Mouse (Mus musculus): ENCODE data around the gene Tpcn2.

Gene Tpcn2

GRCm38 (mm10) chr7:145298666-145299490 is 15.1 kb upstream of the Tpcn2 start:
- no peak for DNase-seq

- peak; percentile 68 for DNase-seq
Measured at GRCm38 (mm10) chr7:145293859-145294258, 10.0 kb upstream of the Tpcn2 start.

GRCm38 (mm10) chr7:145292726-145293125 is 8.9 kb upstream of the Tpcn2 start:
- DNase-seq: no peak

- DNase-seq: no peak
Measured at GRCm38 (mm10) chr7:145291847-145292246, 8.0 kb upstream of the Tpcn2 start.

GRCm38 (mm10) chr7:145289302-145289701 is 5.5 kb upstream of the Tpcn2 start:
- DNase-seq: peak; percentile 21

- DNase-seq: no peak
Measured at GRCm38 (mm10) chr7:145287410-145287809, 3.6 kb upstream of the Tpcn2 start.

- no peak for DNase-seq
Measured at GRCm38 (mm10) chr7:145285476-145285875, 1.7 kb upstream of the Tpcn2 start.

- no peak for DNase-seq
Measured at GRCm38 (mm10) chr7:145284293-145284692, 482 bp upstream of the Tpcn2 start.

- DNase-seq: no peak
Measured at GRCm38 (mm10) chr7:145283041-145283440, 770 bp downstream of the Tpcn2 start.

- DNase-seq: no peak
Measured at GRCm38 (mm10) chr7:145281396-145281795, 2.4 kb downstream of the Tpcn2 start.

- no peak for DNase-seq
Measured at GRCm38 (mm10) chr7:145275488-145275887, 8.3 kb downstream of the Tpcn2 start.

GRCm38 (mm10) chr7:145270955-145271354 is 12.9 kb downstream of the Tpcn2 start:
- DNase-seq: no peak

- no peak for DNase-seq
Measured at GRCm38 (mm10) chr7:145268890-145269289, 14.9 kb downstream of the Tpcn2 start.

- no peak for DNase-seq
Measured at GRCm38 (mm10) chr7:145266011-145266410, 17.8 kb downstream of the Tpcn2 start.

GRCm38 (mm10) chr7:145264202-145264601 is 19.6 kb downstream of the Tpcn2 start:
- no peak for DNase-seq

- no peak for DNase-seq
Measured at GRCm38 (mm10) chr7:145256092-145256491, 27.7 kb downstream of the Tpcn2 start.

- DNase-seq: no peak
Measured at GRCm38 (mm10) chr7:145253986-145254630, 29.7 kb downstream of the Tpcn2 start.

- peak; percentile 90 for DNase-seq
Measured at GRCm38 (mm10) chr7:145252715-145253476, 30.9 kb downstream of the Tpcn2 start.

- DNase-seq: no peak
Measured at GRCm38 (mm10) chr7:145250225-145250624, 33.6 kb downstream of the Tpcn2 start.

- DNase-seq: no peak
Measured at GRCm38 (mm10) chr7:145248911-145249310, 34.9 kb downstream of the Tpcn2 start.

GRCm38 (mm10) chr7:145242851-145243712 is 40.7 kb downstream of the Tpcn2 start:
- peak; percentile 89 for DNase-seq

GRCm38 (mm10) chr7:145242028-145242427 is 41.8 kb downstream of the Tpcn2 start:
- no peak for DNase-seq

GRCm38 (mm10) chr7:145240929-145241328 is 42.9 kb downstream of the Tpcn2 start:
- DNase-seq: no peak
